Mouse (Mus musculus): Measurements from ENCODE around the gene Dag1. TPM values are rescaled to one million over a fixed set of nuclear protein-coding genes. Genes with fewer than 3 reads are reported as not detected.

Dag1 gene
- total RNA-seq, 2 experiments from 2014 or later: 90.4 to 95.2 TPM

Other genes with a start within 250 kb of the Dag1 start
- gene Gmppb, start 214.7 kb downstream of the Dag1 start, total RNA-seq (2021): 10 to 100 TPM; 14.5 to 17.2 TPM
- 1 to 10 TPM; 2.0 to 2.2 TPM for gene Amigo3, start 210.8 kb downstream of the Dag1 start, total RNA-seq (2021)
- gene Mst1, start 183.5 kb downstream of the Dag1 start, total RNA-seq (2021): not detected
- gene Rnf123, start 180.6 kb downstream of the Dag1 start, total RNA-seq (2021): 10 to 100 TPM; 95.1 to 97.3 TPM
- gene Apeh, start 169.4 kb downstream of the Dag1 start, total RNA-seq (2021): 10 to 100 TPM; 32.0 to 32.7 TPM
- 100 to 1,000 TPM; 190 to 242 TPM for gene Bsn, start 73.6 kb downstream of the Dag1 start, total RNA-seq (2021)
- gene Nicn1, start 26.5 kb upstream of the Dag1 start, total RNA-seq (2021): 100 to 1,000 TPM in 1 of 2 experiments, 10 to 100 TPM in 1; 93.0 to 121 TPM
- 10 to 100 TPM; 28.5 to 31.6 TPM for gene Amt, start 32.9 kb upstream of the Dag1 start, total RNA-seq (2021)
- gene Rhoa, start 42.2 kb upstream of the Dag1 start, total RNA-seq (2021): 100 to 1,000 TPM; 167 to 187 TPM
- gene Tcta, start 42.2 kb upstream of the Dag1 start, total RNA-seq (2021): 10 to 100 TPM; 36.0 to 37.9 TPM
- 10 to 100 TPM; 64.8 to 76.7 TPM for gene Gpx1, start 74.9 kb upstream of the Dag1 start, total RNA-seq (2021)
- 100 to 1,000 TPM; 102 to 108 TPM for gene Usp4, start 83.9 kb upstream of the Dag1 start, total RNA-seq (2021)
- 1 to 10 TPM; 1.4 to 2.4 TPM for gene 1700102P08Rik, start 128.8 kb upstream of the Dag1 start, total RNA-seq (2021)
- gene Ccdc36, start 164.5 kb upstream of the Dag1 start, total RNA-seq (2021): under 1 TPM; 0.10 to 0.16 TPM
- not detected for gene BC048562, start 172.5 kb upstream of the Dag1 start, total RNA-seq (2021)
- gene Ccdc71, start 196.6 kb upstream of the Dag1 start, total RNA-seq (2021): 10 to 100 TPM; 28.4 to 41.1 TPM
- 10 to 100 TPM; 17.6 to 21.3 TPM for gene Klhdc8b, start 197.6 kb upstream of the Dag1 start, total RNA-seq (2021)
- 10 to 100 TPM; 25.9 to 27.8 TPM for gene Lamb2, start 215.8 kb upstream of the Dag1 start, total RNA-seq (2021)
- gene Usp19, start 226.6 kb upstream of the Dag1 start, total RNA-seq (2021): 100 to 1,000 TPM; 127 to 155 TPM
- gene Qars, start 243.7 kb upstream of the Dag1 start, total RNA-seq (2021): 10 to 100 TPM; 76.6 to 82.5 TPM

All from layer of hippocampus, postnatal 25 days (tissue).